Mouse (Mus musculus): ENCODE measurements around the gene Myl4.
"Not testable (repeated sequence)": the region's sequence is repeated elsewhere in the genome, so short reads cannot be mapped to it uniquely, and the experiment has no call there.

The Myl4 gene

GRCm38 (mm10) chr11:104550406-104550974 lies at the start of gene Myl4, which contains the start of gene Cdc27:
Myl4 (plus strand) TSS chr11:104550663.
Cdc27 (minus strand) TSS chr11:104550620.
- DNase-seq (ENCODE audit: low spot score in 2 of 2): peak; percentile 98 to 99

DNA sequence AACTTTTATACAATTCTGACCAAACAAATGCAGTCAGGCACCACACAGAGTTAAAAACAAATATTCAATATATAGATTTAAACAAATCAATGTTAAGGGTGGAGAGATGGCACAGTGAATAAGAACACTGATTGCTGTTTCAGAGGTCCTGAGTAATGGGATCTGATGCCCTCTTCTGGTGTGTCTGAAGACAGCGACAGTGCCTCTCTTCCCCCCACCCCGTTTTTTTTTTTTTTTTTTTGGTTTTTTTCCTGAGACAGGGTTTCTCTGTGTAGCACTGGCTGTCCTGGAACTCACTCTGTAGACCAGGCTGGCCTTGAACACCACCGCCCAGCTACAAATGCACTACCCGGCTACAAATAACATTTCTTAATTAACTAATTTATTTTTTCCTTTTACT lies 42.0 kb upstream of the Myl4 start:
- DNase-seq (ENCODE audit: low spot score in 2 of 2): no peak

- DNase-seq (ENCODE audit: low spot score in 2 of 2): peak in 1 of 2 experiments; percentile 14
Observed at GRCm38 (mm10) chr11:104510606-104511005, 39.9 kb upstream of the Myl4 start.

DNA sequence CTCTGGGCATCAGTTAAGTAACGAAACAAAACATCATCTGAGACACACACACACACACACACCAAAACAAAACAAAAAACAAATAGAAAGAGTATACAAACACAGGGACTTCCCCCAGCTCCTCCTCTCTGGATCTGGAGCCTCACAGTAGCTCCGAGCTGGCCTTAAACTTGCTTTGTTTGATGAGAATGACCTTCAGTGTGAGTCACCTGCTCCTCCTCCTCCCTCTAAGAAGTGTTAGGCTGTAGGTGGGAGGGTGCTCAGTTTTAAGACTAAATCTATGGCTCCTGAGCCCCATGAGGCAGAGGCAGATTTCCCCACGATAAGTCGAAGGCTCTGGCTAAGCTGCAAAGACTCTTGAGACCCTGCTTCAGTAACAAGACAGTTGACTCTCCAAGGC lies 38.0 kb upstream of the Myl4 start:
- no peak for DNase-seq (ENCODE audit: low spot score in 2 of 2)

- DNase-seq (ENCODE audit: low spot score in 2 of 2): no peak
Observed at GRCm38 (mm10) chr11:104525935-104526334, 24.5 kb upstream of the Myl4 start.

GRCm38 (mm10) chr11:104536843-104537242 lies 13.6 kb upstream of the Myl4 start:
- DNase-seq (ENCODE audit: low spot score in 2 of 2): no peak

DNA sequence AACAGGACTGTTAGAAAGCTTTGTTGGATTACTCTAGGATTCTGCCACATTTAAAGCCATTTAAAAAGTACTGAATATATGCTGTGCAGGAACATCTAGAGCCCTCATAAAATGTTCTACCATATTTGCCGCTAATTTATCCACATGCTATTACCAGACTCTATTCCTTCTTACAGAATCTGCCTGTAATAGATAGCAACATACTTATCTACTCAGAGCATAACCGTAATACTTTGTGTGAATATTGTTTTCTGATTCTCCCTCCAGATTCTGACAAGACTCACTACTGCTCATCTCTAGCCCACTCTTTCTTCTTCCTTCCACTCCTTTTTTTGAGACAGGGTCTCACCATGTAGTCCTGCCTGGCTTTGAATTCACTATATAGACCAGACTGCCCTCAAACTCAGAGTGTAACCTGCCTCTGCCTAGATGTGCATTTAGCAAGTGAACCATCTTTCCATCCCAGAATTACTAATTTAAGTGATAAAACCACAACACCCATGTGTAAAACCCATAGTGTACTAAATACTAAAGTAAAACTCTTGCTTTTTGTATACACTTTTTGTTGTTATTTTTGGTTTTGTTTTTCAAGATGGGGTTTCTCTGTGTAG lies 12.4 kb upstream of the Myl4 start:
- no peak for DNase-seq (ENCODE audit: low spot score in 2 of 2)

GRCm38 (mm10) chr11:104539811-104540210 lies 10.7 kb upstream of the Myl4 start:
- DNase-seq (ENCODE audit: low spot score in 2 of 2): no peak

DNA sequence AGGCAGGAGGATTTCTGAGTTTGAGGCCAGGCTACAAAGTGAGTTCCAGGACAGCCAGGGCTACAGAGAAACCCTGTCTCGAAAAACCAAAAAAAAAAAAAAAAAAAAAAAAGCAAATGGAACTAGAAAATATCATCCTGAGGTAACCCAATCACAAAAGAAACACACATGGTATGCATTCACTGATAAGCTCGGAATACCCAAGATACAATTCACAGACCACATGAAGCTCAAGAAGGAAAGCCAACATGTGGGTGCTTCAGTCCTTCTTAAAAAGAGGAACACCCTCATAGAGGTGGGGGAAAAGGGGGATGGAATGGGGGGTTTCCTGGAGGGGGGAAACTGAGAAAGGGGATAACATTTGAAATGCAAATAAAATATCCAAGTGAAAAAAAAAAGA lies 7.1 kb upstream of the Myl4 start:
- not testable (repeated sequence) for DNase-seq (ENCODE audit: low spot score in 2 of 2)

- no peak for DNase-seq (ENCODE audit: low spot score in 2 of 2)
Observed at GRCm38 (mm10) chr11:104544507-104544906, 6.0 kb upstream of the Myl4 start.

DNA sequence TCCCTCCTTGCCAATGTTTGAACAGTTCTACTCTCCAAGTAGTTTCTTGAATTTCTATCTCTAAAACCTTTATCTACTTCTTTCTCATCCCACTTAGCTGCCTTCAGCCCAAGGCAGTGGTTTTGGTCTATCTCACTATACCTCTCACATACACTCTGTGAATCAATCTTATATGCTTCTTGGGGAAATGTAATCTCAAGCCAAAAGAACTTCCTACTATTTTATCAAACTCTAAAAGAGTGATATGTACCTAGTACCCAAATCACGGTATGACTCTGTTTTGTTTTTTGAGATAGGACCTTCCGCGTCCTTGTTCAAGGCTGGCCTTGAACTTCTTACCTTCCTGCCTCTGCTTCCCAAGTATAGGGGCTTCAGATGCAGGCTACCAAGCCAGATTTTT lies 3.0 kb upstream of the Myl4 start:
- DNase-seq (ENCODE audit: low spot score in 2 of 2): no peak

DNA sequence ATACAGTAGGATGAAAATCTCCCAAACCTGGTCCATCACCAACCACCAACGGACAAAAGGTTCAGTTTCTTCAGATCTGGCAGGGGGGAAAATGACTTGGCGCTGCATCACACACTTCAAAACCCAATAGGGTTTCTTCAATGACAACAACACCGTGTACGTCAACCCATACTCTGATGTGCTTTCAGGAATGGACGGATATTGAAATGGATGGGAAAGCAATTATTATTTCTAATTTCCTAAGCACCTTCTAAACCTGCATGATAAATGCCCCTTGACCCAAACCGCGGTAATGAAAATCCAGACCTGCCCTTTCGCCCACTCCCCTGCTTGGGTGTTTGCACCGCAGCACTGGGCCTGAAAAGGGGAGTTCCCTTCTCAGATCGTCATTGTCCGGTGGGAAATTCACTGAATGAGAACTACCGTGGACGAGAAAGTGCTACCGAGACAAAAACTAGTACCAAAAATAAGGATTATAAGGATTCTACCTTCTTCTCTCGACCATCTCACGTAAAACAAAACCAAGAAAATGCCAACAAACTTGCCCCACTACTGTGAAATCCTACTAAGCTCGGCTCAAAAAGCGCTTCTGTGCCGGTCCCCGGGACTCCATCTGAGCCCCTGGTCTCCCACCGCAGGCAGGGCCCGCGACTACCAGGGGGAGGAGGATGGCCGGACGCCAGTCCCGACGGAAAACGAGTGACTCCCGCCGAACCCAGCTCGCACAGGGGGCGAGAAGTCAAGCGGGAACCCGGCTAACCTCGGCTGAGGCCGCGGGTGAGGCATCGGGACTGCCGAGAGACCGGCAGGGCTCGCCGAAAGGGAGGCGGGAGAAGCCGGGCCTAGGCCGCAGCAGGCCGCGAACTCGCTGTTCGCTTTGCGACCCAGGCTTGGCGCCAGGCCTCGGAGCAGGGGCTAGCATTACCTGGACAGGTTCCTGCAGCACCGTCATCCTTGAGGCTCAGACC lies 741 bp upstream of the Myl4 start:
- DNase-seq (ENCODE audit: low spot score in 2 of 2): peak in 1 of 2 experiments; percentile 67

DNA sequence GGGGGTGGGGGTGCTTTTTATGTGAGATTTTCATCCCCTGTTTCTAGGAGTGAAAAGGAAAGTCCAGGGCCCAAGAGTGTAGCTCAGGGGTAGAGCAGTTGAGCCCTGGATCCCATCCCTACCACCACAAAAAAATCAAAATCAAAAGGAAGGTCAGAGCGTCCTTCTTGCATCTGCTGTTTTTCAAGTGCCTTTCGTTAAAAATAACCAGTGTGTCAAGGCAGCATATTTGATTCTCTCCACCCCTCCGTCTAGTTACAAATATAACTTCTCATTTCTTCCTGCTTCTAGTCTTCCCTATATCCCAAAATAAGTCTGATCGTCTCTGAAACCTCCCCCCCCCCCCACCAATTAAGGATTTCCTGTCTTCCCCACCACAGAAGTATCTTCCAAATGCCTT lies 7.6 kb downstream of the Myl4 start:
- DNase-seq (ENCODE audit: low spot score in 2 of 2): no peak

DNA sequence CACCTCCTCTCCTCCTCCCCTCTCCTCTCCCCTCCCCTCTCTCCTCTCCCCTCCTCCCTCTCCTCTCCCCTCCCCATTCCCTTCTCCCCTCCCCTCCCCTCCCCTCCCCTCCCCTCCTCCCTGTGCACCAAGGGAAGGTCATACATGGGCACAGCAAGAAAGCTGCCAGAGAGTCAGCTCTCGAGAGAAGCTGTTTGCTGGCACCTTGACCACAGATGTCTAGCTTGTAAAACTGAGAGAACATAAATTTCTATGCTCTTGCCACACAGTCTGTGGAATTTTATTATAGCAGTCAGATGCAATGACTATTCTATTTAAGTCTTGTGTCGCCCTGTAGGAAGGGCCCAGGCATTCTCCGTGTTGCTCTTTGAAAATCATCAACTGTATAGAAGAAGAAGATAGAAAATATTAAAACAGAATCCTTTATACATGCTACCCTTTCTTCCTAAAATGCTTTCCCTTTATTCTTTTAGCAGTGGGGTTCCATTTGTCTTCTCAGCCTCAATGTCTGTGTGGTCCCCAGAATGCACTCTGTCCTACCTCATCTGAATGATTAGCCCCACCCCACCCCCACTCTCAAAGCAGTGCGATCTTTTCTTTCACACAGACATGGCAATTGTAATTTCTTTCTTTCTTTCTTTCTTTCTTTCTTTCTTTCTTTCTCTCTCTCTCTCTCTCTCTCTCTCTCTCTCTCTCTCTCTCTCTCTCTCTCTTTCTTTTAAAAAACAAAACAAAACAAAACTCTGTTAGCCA lies 8.4 kb downstream of the Myl4 start:
- DNase-seq (ENCODE audit: low spot score in 2 of 2): no peak

- DNase-seq (ENCODE audit: low spot score in 2 of 2): no peak
Observed at GRCm38 (mm10) chr11:104560971-104561370, 10.5 kb downstream of the Myl4 start.

GRCm38 (mm10) chr11:104563496-104563895 lies 13.0 kb downstream of the Myl4 start:
- DNase-seq (ENCODE audit: low spot score in 2 of 2): no peak

- no peak for DNase-seq (ENCODE audit: low spot score in 2 of 2)
Observed at GRCm38 (mm10) chr11:104565172-104565571, 14.7 kb downstream of the Myl4 start.

DNA sequence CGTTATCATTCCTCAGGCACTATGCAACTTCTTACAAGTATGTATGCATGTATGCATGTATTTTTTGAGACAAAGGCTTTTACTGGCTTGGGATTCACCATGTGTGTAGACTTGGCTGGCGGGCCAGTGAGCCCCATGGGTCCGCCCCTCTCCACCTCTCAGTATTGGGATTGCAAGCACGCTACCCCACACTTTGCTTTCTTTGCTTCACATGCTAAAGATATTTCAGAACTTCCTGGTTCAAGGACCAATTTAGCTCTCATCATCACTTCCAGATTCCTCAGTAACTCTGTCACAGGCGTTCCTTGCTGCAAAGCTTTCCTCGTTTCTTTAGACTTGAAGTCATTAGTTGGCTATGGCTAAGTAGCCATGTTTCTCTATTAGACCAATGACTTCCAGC lies 15.6 kb downstream of the Myl4 start:
- DNase-seq (ENCODE audit: low spot score in 2 of 2): no peak

- DNase-seq (ENCODE audit: low spot score in 2 of 2): no peak
Observed at GRCm38 (mm10) chr11:104566796-104567195, 16.3 kb downstream of the Myl4 start.

DNA sequence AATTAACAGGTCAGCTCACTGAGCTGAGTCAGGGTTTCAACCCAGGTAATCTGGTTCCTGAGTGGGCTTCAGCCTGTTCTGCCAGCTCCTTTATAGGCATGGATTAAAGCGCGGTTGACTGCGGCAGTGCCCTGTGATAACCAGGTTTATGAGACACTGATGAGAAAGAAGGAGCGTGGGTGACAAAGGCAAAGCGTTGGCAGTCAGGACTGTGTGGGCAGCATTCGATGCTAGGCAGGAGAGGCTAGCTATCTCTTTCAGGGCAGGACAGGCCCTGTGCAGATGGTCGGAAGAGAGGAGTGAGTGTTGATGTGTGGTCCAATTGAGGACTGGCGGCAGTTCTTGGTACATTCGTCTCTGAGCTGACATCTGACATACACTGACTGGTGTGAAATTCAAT lies 17.3 kb downstream of the Myl4 start:
- no peak for DNase-seq (ENCODE audit: low spot score in 2 of 2)

DNA sequence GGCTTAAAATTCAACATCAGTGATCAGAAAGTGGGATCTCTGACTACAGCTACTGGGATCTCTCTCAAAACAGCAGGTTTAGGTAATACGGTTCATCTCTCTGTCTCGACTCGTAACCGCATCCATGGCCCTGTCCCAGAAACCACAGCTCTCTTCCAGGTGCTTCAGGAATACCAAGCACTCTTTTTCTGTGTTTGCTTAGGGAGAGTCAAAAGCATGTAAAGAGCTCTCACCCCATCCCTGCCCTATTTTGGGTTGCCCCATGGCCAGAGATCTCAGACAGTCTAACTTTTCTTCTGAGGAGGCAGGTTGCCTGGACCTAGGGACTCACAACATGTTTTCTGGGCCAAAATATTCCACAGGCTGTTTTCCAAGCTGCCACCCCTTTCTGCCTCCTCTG lies 17.9 kb downstream of the Myl4 start:
- no peak for DNase-seq (ENCODE audit: low spot score in 2 of 2)

- DNase-seq (ENCODE audit: low spot score in 2 of 2): not testable (repeated sequence)
Observed at GRCm38 (mm10) chr11:104570515-104570914, 20.1 kb downstream of the Myl4 start.
